Mouse (Mus musculus) forebrain, embryonic 11.5 days (tissue): ENCODE results near the gene Car1. TPM values are rescaled to one million over a fixed set of nuclear protein-coding genes. Genes with fewer than 3 reads are reported as not detected.

Experiments
- polyA plus RNA-seq: library from polyadenylated mRNA; unstranded; fragments of >200 nt; fragmentation: Nextera tagmentation; extraction: Ambion mirVana; gene quantifications from 2 replicates; pipeline ENCODE4 v1.2.1, GENCODE M21; 2014

The Car1 gene
- polyA plus RNA-seq, 1 experiment from 2014 or later: 0.20 TPM

Other genes starting within 250 kb of the Car1 start
- gene 1810022K09Rik, start 197.1 kb downstream of the Car1 start, polyA plus RNA-seq: 380 and 478 TPM in 2 replicates
- 1.8 and 2.1 TPM in 2 replicates for gene Car13, start 166.6 kb downstream of the Car1 start, polyA plus RNA-seq
- 1.5 and 1.6 TPM in 2 replicates for gene Car3, start 55.1 kb upstream of the Car1 start, polyA plus RNA-seq
- gene Car2, start 77.9 kb upstream of the Car1 start, polyA plus RNA-seq: 105 and 114 TPM in 2 replicates